Mouse (Mus musculus): ENCODE measurements around the gene Fez1.
A peak's percentile ranks its signal among the peaks of the same experiment; 100 is the strongest.

The Fez1 gene

DNA sequence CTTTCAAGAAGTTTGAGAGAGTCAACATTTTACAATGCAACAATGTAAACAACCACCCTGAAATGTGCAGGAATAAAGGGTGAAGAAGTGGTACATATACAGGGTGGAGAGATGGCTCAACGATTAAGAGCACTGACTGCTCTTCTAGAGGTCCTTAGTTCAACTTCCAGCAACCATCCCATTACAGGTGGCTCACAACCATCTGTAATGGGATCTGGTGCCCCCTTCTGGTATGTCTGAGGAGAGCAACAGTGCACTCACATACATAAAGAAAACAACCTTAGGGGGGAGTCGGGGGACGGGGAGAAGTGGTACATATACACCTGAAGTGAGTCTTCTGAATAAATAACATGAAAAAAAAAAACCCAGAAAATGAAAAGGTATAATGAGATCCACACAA lies 63.6 kb downstream of the Fez1 start:
- no peak for ATAC-seq (ENCODE audit: insufficient number of reproducible peaks, low FRiP score, low TSS enrichment)

GRCm38 (mm10) chr9:36890552-36890951 lies 68.9 kb downstream of the Fez1 start:
- no peak for ATAC-seq (ENCODE audit: insufficient number of reproducible peaks, low FRiP score, low TSS enrichment)

DNA sequence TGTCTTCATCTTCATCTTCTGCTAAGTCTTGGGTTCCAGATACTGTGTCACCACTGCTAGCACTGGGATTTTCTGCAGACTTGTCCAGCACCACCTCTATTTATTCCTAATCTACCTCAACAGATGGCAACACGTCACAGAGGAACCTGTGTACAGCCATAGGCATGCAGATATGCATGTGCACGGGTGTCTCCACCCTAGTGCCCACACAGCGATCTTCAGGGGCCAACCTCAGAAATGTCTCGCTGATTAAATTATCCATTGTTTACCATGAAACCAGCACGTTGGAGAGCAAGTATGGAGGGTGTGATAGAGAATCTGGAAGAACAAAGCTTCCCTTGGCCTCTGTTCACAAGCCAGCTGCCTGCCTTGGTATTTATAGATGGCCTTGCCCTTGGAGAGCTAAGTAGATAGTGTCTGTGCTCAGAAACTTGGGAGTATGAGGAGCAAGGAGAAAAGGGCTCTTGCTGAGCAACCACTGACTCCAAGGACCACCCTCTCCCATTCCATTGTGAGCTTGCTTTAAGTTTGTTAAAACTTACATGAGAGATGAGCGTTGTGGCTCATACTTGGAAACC lies 71.8 kb downstream of the Fez1 start:
- ATAC-seq (ENCODE audit: insufficient number of reproducible peaks, low FRiP score, low TSS enrichment) = no peak

DNA sequence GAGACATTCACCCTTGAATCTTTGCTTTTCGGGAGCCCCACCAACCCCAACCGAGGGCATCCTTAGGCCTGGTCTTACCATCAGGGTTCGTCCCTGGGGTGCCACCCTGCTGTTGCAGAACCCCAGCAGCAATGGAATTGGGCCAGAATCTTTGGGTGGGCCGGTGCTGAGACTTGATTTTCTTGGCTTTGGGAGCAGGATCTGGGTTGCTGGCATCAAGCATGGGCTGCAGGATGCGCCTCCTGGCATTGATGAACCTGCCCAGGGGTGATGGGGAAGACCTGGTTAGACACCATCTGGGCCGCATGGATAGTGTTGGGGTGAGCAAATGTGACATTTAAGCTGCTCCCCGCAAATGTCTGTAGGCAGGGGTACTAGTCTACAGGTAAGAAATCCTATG lies 72.6 kb downstream of the Fez1 start:
- ATAC-seq (ENCODE audit: insufficient number of reproducible peaks, low FRiP score, low TSS enrichment) = no peak

GRCm38 (mm10) chr9:36895009-36895693 lies 73.5 kb downstream of the Fez1 start:
- ATAC-seq (ENCODE audit: insufficient number of reproducible peaks, low FRiP score, low TSS enrichment) = peak; percentile 91

DNA sequence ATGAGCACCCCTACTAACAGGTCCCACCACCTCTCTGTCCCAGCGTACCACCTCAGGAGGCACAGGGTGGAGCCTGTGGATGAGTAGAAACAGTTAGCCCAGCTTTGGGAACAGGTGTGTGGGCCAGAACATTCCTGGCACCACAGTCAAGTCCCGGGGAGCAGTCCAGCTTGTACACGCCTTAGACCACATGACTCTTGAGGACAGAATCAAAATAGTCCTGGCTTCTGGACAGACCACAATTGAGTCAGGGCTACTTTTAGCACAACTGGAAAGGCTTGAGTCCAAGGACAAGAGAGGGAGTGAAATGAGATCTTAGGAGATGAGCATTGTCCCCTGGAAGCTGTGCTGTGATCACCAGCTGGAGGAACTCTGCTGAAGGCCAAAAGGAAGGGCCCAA lies 76.9 kb downstream of the Fez1 start:
- ATAC-seq (ENCODE audit: insufficient number of reproducible peaks, low FRiP score, low TSS enrichment) = no peak

GRCm38 (mm10) chr9:36900464-36900863 lies 78.8 kb downstream of the Fez1 start:
- no peak for ATAC-seq (ENCODE audit: insufficient number of reproducible peaks, low FRiP score, low TSS enrichment)

DNA sequence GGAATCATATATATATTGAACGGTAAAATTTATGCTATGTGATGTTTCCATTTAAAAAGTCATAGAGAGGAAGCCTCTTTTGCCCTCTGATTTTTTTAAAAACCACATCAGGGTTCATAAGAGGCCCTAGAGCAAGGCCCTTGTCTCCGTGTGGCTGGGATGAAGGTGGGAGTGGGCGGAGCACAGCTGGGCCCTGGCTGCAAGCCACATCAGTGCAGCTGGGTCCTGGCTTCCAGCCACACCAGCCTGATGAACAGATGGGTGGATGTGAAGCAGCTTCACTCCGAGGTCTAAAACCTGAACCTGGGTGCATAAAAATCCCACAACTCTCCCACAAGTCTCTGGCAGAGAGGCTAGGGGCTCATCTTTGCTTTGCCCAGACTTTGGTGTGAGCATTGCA lies 83.8 kb downstream of the Fez1 start:
- ATAC-seq (ENCODE audit: insufficient number of reproducible peaks, low FRiP score, low TSS enrichment) = no peak

- peak; percentile 85 for ATAC-seq (ENCODE audit: insufficient number of reproducible peaks, low FRiP score, low TSS enrichment)
These were observed 94.7 kb downstream of the Fez1 start for GRCm38 (mm10) chr9:36916362-36916761.

DNA sequence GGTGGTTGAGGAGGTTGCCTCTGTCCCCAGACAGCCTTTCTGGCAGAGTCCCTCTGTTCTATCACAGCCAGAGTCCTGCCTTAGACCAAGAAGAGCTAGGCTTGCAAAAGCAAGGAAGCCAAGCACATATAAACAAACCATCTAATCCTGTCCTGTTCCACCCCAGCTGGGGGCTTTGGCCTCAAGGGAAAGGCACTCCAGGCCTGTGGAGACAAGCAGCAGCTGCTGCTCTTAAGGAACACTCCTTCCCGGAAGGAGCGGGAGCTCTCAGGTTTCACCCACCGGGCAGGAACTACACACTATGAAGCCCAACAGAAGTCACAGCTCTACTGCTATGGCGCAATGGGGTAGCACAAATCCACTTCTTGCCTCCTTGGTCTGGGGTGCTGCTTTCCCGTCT lies 95.3 kb downstream of the Fez1 start:
- no peak for ATAC-seq (ENCODE audit: insufficient number of reproducible peaks, low FRiP score, low TSS enrichment)

GRCm38 (mm10) chr9:36918582-36918981 lies 96.9 kb downstream of the Fez1 start:
- ATAC-seq (ENCODE audit: insufficient number of reproducible peaks, low FRiP score, low TSS enrichment) = no peak

DNA sequence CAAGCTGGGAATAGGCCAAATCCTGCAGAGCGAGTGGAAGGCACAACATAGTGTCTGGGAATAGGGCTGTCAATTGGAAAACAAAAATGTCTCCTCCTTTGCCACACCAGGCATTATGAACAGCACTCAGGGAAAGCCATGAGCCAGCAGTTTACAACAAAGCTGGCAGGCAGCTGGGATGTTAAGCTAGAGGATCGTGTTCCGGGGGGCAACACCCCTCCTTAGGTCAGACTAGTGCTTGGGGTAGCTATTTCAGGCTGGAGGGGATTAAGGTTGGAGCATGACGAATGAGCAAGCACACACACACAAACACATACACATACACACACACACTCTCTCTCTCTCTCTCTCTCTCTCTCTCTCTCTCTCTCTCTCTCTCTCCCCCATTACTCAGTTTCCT lies 97.8 kb downstream of the Fez1 start:
- ATAC-seq (ENCODE audit: insufficient number of reproducible peaks, low FRiP score, low TSS enrichment) = no peak

DNA sequence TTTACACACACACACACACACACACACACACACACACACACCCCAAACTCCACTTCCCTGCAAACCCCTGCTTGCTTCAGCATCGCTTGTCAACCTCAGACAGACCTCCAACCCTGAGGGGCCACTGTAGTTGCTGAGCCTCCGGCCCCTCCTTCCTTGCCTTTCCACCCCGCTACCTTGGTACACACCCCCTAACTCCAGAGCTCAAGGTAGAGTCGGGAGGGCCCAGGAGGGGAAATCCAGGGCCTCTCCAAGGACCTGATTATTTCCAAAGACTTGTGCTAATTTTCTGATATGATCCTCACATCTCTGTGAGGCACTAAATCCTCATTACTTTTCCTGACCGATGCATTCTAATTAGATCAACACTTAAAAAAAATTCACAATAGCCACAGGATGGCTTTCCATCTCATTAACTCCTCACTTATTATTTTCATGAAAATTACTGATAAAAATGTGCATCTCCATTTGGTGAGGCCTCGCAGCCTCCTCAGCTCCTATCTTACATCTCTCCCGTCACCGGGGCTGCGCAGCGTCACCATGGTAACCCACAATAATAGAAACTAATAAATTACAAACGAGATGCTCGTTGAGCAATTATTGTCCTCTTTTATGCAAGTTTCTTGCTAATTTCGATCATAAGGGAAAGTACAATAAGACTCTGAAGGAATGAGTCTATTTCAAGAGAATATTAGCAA lies 100.2 kb downstream of the Fez1 start:
- no peak for ATAC-seq (ENCODE audit: insufficient number of reproducible peaks, low FRiP score, low TSS enrichment)

DNA sequence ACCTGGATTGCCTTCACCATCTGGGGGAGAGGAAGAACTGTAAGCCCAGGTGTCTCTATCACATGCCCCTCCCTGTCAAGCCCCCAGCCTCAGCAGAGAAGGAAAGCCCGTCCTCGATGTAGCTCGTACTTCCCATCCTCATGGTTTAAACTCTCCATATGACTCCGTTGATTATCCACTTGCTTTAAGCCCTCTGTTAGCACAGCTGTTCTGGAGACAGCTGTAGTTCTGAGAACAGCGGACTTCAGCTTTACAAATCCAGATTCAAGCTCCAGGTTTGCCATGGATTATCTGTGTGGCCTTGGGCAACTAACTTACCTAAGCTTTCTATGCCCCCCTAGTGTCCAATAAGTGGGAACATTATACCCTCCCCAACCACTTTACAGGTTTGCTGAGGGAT lies 102.1 kb downstream of the Fez1 start:
- no peak for ATAC-seq (ENCODE audit: insufficient number of reproducible peaks, low FRiP score, low TSS enrichment)

Measured in cerebellum, adult (tissue).